Mouse (Mus musculus) MEL (cell line): ENCODE data around the gene Cttn. TPM values are rescaled to one million over a fixed set of nuclear protein-coding genes. Genes with fewer than 3 reads are reported as not detected.

Source experiments
- DNase-seq: peaks from one replicate; pipeline ENCODE4 v3.0.0; 2011; ENCODE audit warnings: low read depth, low spot score
- H3K27ac ChIP-seq: 2 replicates; pipeline ENCODE4 v1.5.1; 2012; ENCODE audit warnings: low read depth, mild to moderate bottlenecking, control low read depth, low read length, moderate library complexity; ENCODE audit not compliant: control insufficient read depth
- H3K27me3 ChIP-seq, 2 experiments: fragments of 150-350 bp in 1 of 2; sonication (generic) in 1 of 2; 2 replicates each; pipeline ENCODE4 v1.6.1; 2012; ENCODE audit warnings: low read length in 2 of 2, mild to moderate bottlenecking in 2 of 2, improper control_type of control experiment in 1 of 2, moderate library complexity in 1 of 2; ENCODE audit not compliant: insufficient read depth in 2 of 2, control insufficient read depth in 1 of 2
- H3K36me3 ChIP-seq, 2 experiments: 2 replicates each; pipeline ENCODE4 v1.6.1; 2012 to 2014; ENCODE audit warnings: low read length in 2 of 2, improper control_type of control experiment in 1 of 2, inconsistent platforms in 1 of 2, mild to moderate bottlenecking in 1 of 2; ENCODE audit not compliant: insufficient read depth in 2 of 2, control insufficient read depth in 1 of 2
- H3K4me1 ChIP-seq, 2 experiments: fragments of 150-350 bp in 1 of 2; sonication (generic) in 1 of 2; 2 replicates each; pipeline ENCODE4 v1.6.1; 2012; ENCODE audit warnings: low read length in 2 of 2, improper control_type of control experiment in 1 of 2, mild to moderate bottlenecking in 1 of 2; ENCODE audit not compliant: insufficient read depth in 2 of 2, control insufficient read depth in 1 of 2
- H3K4me3 ChIP-seq, 2 experiments: fragments of 150-350 bp in 1 of 2; sonication (generic) in 1 of 2; 2 replicates each; pipeline ENCODE4 v1.5.1; 2012; ENCODE audit warnings: low read depth in 2 of 2, low read length in 2 of 2, mild to moderate bottlenecking in 2 of 2, moderate library complexity in 2 of 2, control low read depth in 1 of 2, improper control_type of control experiment in 1 of 2; ENCODE audit not compliant: control insufficient read depth in 1 of 2, insufficient read depth in 1 of 2
- H3K79me2 ChIP-seq: 2 replicates; pipeline ENCODE4 v1.6.1; 2012; ENCODE audit warnings: mild to moderate bottlenecking, low read length, moderate library complexity; ENCODE audit not compliant: control insufficient read depth, poor library complexity, insufficient read depth
- H3K9ac ChIP-seq: 2 replicates; pipeline ENCODE4 v1.6.1; 2012; ENCODE audit warnings: low read depth, mild to moderate bottlenecking, control low read depth, low read length, moderate library complexity; ENCODE audit not compliant: control insufficient read depth, poor library complexity, severe bottlenecking
- H3K9me3 ChIP-seq: fragments of 150-350 bp; sonication (generic); replicated peaks from 2 replicates; pipeline ENCODE4 v1.6.1; 2012; ENCODE audit warnings: mild to moderate bottlenecking, low read length, improper control_type of control experiment, moderate library complexity; ENCODE audit not compliant: insufficient read depth
- CHD1 ChIP-seq: IDR thresholded peaks from 2 replicates; pipeline ENCODE4 v1.6.1; 2012; ENCODE audit warnings: low read depth, mild to moderate bottlenecking, inconsistent platforms, low read length, improper control_type of control experiment
- CHD2 ChIP-seq: IDR thresholded peaks from 2 replicates; pipeline ENCODE4 v1.6.1; 2011; ENCODE audit warnings: low read length, improper control_type of control experiment
- CTCF ChIP-seq, 3 experiments: IDR thresholded peaks in 2 of 3; conservative IDR thresholded peaks in 1 of 3; 2 replicates each; pipeline ENCODE4 v1.5.1; 2011 to 2012; ENCODE audit warnings: low read length in 3 of 3, low read depth in 2 of 3, mild to moderate bottlenecking in 2 of 3, improper control_type of control experiment in 1 of 3, inconsistent platforms in 1 of 3, mixed read lengths in 1 of 3, moderate library complexity in 1 of 3; ENCODE audit not compliant: control insufficient read depth in 1 of 3, insufficient read depth in 1 of 3, poor library complexity in 1 of 3, severe bottlenecking in 1 of 3
- ETS1 ChIP-seq: IDR thresholded peaks from 2 replicates; pipeline ENCODE4 v1.6.1; 2012; ENCODE audit warnings: low read depth, mild to moderate bottlenecking, inconsistent platforms, low read length, improper control_type of control experiment, moderate library complexity
- GABPA ChIP-seq: IDR thresholded peaks from 2 replicates; pipeline ENCODE4 v1.6.1; 2012; ENCODE audit warnings: low read depth, mild to moderate bottlenecking, inconsistent platforms, low read length, improper control_type of control experiment, moderate library complexity
- GATA1 ChIP-seq: IDR thresholded peaks from 2 replicates; pipeline ENCODE4 v1.6.1; 2011; ENCODE audit warnings: low read depth, low read length, improper control_type of control experiment
- JUND ChIP-seq: IDR thresholded peaks from 2 replicates; pipeline ENCODE4 v1.6.1; 2011; ENCODE audit warnings: low read depth, mild to moderate bottlenecking, improper control_type of control experiment, low read length
- KAT2A ChIP-seq: conservative IDR thresholded peaks from 2 replicates; pipeline ENCODE4 v1.6.1; 2012; ENCODE audit warnings: low read depth, low read length, improper control_type of control experiment, inconsistent platforms
- MAFK ChIP-seq: IDR thresholded peaks from 2 replicates; pipeline ENCODE4 v1.6.1; 2011; ENCODE audit warnings: low read depth, mild to moderate bottlenecking, low read length, improper control_type of control experiment, borderline replicate concordance
- MAZ ChIP-seq: IDR thresholded peaks from 2 replicates; pipeline ENCODE4 v1.6.1; 2012; ENCODE audit warnings: low read depth, mild to moderate bottlenecking, inconsistent platforms, low read length, improper control_type of control experiment
- MXI1 ChIP-seq: IDR thresholded peaks from 2 replicates; pipeline ENCODE4 v1.6.1; 2011; ENCODE audit warnings: mild to moderate bottlenecking, low read depth, low read length, improper control_type of control experiment
- POLR2AphosphoS2 ChIP-seq: IDR thresholded peaks from 2 replicates; pipeline ENCODE4 v1.6.1; 2011; ENCODE audit warnings: low read length, improper control_type of control experiment
- RCOR1 ChIP-seq: IDR thresholded peaks from 2 replicates; pipeline ENCODE4 v1.6.1; 2012; ENCODE audit warnings: low read depth, mild to moderate bottlenecking, inconsistent platforms, low read length, improper control_type of control experiment
- SIN3A ChIP-seq: IDR thresholded peaks from 2 replicates; pipeline ENCODE4 v1.6.1; 2012; ENCODE audit warnings: low read length, improper control_type of control experiment, inconsistent platforms
- TAL1 ChIP-seq: IDR thresholded peaks from 2 replicates; pipeline ENCODE4 v1.6.1; 2012; ENCODE audit warnings: mild to moderate bottlenecking, inconsistent platforms, low read length, moderate library complexity, mixed read lengths
- TCF12 ChIP-seq: IDR thresholded peaks from 2 replicates; pipeline ENCODE4 v1.6.1; 2014; ENCODE audit warnings: low read depth, mild to moderate bottlenecking, inconsistent platforms, low read length, improper control_type of control experiment, moderate library complexity
- ZKSCAN1 ChIP-seq: IDR thresholded peaks from 2 replicates; pipeline ENCODE4 v1.6.1; 2012; ENCODE audit warnings: low read depth, mild to moderate bottlenecking, inconsistent platforms, low read length, improper control_type of control experiment, moderate library complexity
- ZMIZ1 ChIP-seq: IDR thresholded peaks from 2 replicates; pipeline ENCODE4 v1.6.1; 2012; ENCODE audit warnings: low read depth, mild to moderate bottlenecking, inconsistent platforms, low read length, improper control_type of control experiment, moderate library complexity
- polyA plus RNA-seq, 2 experiments: library from polyadenylated mRNA; stranded (reverse) in 1 of 2; unstranded in 1 of 2; fragments of >175 nt in 1 of 2; fragments of >200 nt in 1 of 2; gene quantifications; 2 replicates each; pipeline versions ENCODE4 v1.2.1 to v1.2.4; 2012; ENCODE audit warnings: low replicate concordance in 2 of 2, low read depth in 1 of 2; ENCODE audit not compliant: insufficient read length in 2 of 2, insufficient read depth in 1 of 2, missing spikeins in 1 of 2
- total RNA-seq: library from RNA; depleted of rRNA; stranded (reverse); fragments of 300-350 nt; gene quantifications from 2 replicates; pipeline ENCODE4 v1.2.3, GENCODE M21; 2012

Gene Cttn
- total and polyA plus RNA-seq, 3 experiments: 38.4 to 95.0 TPM; not detected in 1

DNA sequence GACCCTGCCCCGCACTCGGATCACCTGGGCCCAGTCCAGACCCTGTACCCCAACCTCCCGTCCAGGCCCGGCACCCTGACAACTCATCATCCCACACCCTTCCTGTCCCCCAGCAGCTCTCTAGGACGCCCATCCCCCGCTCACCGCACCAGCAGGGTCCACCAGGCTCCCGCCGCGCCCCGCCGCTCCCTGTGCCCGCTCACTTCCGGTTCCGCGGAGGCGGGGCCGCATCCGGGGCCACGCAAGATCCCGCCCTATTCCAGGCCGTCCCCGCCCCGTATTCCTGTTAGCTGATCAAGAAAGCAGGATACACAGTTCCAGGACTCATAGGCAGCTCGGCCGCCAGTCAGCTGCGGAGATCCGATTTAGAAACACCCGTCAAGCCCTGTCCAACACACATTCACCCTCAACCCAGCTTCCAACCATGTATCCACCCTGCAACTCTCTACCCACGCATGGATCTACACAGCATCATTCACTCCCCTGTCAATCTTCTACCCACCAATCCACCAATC is at the start of gene Cttn (continued):
- TF ChIP-seq RCOR1 (no peak), ZKSCAN1 (no peak)

DNA sequence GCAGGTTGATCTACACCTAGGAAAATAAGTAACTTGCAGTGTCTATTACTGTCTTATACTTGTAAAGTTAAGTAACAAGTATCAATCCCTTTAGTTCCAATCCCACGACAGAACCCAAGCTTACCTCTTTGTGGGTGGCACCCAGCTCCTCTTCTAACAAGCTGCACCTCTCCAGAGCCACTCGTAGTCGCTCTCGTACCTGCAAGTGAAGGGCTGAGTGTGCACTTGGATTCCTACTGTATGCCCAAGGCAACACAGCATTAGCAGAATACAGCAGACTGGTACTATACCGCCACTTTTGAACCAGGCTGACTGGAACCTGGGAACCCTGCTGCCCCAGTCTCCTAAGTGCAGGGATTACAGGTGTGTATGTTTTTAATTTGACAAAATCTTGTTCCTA is 49.0 kb upstream of the Cttn start:
- peaks cover 15 to 16% of the 10 kb centered on the region in 2 experiments for H3K4me1 ChIP-seq
- no peaks in the 10 kb centered on the region for H3K27me3 ChIP-seq
- no peaks in the 10 kb centered on the region for H3K9me3 ChIP-seq
- no peak for DNase-seq
- TF ChIP-seq KAT2A (no peak), TAL1 (no peak), CTCF (IDR thresholded peaks at IDR 0.05 in 2 of 3, conservative IDR thresholded peaks at IDR 0.05 in 1 of 3; ENCODE audit: control insufficient read depth in 1 of 3, insufficient read depth in 1 of 3, low read depth in 2 of 3, low read length in 3 of 3, poor library complexity in 1 of 3, severe bottlenecking in 1 of 3) (no peak), ETS1 (no peak), ZMIZ1 (no peak), MAFK (no peak), GATA1 (no peak)
- TF ChIP-seq, all 39 proteins: peak for 0
- no peak overlapping the region for H3K4me3 ChIP-seq
- no peak overlapping the region for H3K27ac ChIP-seq
- H3K9ac ChIP-seq: no peak overlapping the region
- H3K79me2 ChIP-seq: peaks cover 8% of the 10 kb centered on the region
- peaks cover 11 to 21% of the 10 kb centered on the region in 2 experiments for H3K36me3 ChIP-seq

DNA sequence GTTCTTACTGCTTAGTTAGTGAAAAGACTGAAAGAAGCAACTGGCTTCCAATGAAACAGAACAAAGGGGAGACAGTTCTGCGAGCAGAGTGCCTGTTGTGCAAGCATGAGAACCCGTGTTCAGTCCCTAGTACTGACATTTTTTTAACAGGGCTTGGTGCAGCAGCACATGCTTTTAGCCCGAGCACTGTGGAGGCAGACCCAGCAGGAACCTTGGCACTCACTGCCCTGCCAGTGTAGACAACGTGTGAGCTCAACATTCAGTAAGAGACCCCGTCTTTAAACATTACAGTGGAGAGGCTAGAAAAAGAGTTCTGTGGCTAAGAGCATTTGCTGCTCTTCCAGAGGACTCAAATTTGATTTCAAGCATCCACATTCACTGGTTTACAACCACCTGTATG is 45.9 kb upstream of the Cttn start:
- H3K79me2 ChIP-seq: no peaks in the 10 kb centered on the region
- H3K36me3 ChIP-seq: peaks cover 1 to 12% of the 10 kb centered on the region in 2 experiments; a peak in 3 of 4 replicates
- TF ChIP-seq ZKSCAN1 (no peak), SIN3A (no peak), POLR2AphosphoS2 (no peak), ETS1 (no peak), CHD2 (no peak), GABPA (no peak), TAL1 (no peak), TCF12 (no peak), MXI1 (no peak), CHD1 (no peak), GATA1 (no peak), MAZ (no peak), JUND (no peak), KAT2A (no peak), RCOR1 (no peak)
- no peaks in the 10 kb centered on the region for H3K9me3 ChIP-seq
- no peak for DNase-seq
- no peaks in the 10 kb centered on the region for H3K4me1 ChIP-seq
- no peaks in the 10 kb centered on the region for H3K27me3 ChIP-seq
- H3K9ac ChIP-seq: no peak overlapping the region
- no peak overlapping the region for H3K27ac ChIP-seq
- no peak overlapping the region for H3K4me3 ChIP-seq
